Mouse (Mus musculus): Measurements from ENCODE around the gene Erich6. TPM values are rescaled to one million over a fixed set of nuclear protein-coding genes. Genes with fewer than 3 reads are reported as not detected.

Gene Erich6
- not detected in 2 replicates for polyA plus RNA-seq (2015; fragmentation: Nextera tagmentation; extraction: Ambion mirVana)

GRCm38 (mm10) chr3:58636406-58637295, at the start of gene Erich6:
Gene Erich6 (minus strand): TSS chr3:58637207.
- H3K36me3 ChIP-seq: no peaks in the 10 kb centered on the region
- no peaks in the 10 kb centered on the region for H3K9me3 ChIP-seq (replicated peaks)
- DNase-seq (no peak), ATAC-seq (ENCODE audit: low read depth) (peak; percentile 36; the same call in 1 of the 2 replicates)
- WGBS (ENCODE audit: insufficient replicate concordance): under 1% methylated on average over 34 of the region's 34 CpGs
- no peak within 1 kb of the TSS for H3K27ac ChIP-seq
- peaks cover 8% of the 10 kb centered on the region for H3K4me1 ChIP-seq (replicated peaks)
- peak within 1 kb of the TSS; percentile 45; the same call in 1 of the 2 replicates for H3K9ac ChIP-seq
- H3K4me3 ChIP-seq (replicated peaks): peak within 1 kb of the TSS; percentile 53
- H3K4me2 ChIP-seq: peak within 1 kb of the TSS; percentile 76
- no peaks in the 10 kb centered on the region for H3K27me3 ChIP-seq

GRCm38 (mm10) chr3:58686206-58686921, 49.4 kb upstream of the Erich6 start:
- no peak for DNase-seq
- no peak overlapping the region for H3K4me3 ChIP-seq (replicated peaks)
- H3K27ac ChIP-seq: peak overlapping the region; percentile 58
- peaks cover 16% of the 10 kb centered on the region for H3K4me1 ChIP-seq (replicated peaks)
- H3K9me3 ChIP-seq (replicated peaks): no peaks in the 10 kb centered on the region
- 0 out of 2 replicates have a peak, but pooled peaks have one; percentile 22 for ATAC-seq (ENCODE audit: low read depth)
- 74% methylated on average over 7 of the region's 7 CpGs for WGBS (ENCODE audit: insufficient replicate concordance)
- peak overlapping the region; percentile 30 for H3K4me2 ChIP-seq
- peaks cover 9% of the 10 kb centered on the region for H3K27me3 ChIP-seq
- H3K9ac ChIP-seq: no peak overlapping the region
- no peaks in the 10 kb centered on the region for H3K36me3 ChIP-seq

DNA sequence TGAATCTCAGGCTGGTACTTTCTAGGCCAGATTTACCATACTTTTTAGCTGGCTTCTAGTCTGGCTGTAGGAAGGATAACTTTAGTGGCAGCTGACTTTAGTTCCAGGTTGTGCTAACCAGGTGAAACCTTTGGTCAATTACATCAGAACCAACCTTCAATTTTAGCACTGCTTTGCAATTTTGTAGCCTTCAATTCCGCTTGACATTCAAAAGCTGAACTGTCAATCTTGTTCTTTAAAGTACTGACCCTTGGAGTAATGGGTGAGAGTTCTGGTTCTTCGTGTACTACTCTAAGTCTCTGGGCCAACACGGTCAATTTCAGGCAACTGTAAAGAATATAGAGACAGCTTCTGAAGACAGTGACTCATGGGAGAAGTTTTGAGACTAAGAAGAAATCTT, 48.4 kb upstream of the Erich6 start:
- ATAC-seq (ENCODE audit: low read depth) (no peak), DNase-seq (no peak)
- H3K36me3 ChIP-seq: no peaks in the 10 kb centered on the region
- no peak overlapping the region for H3K4me3 ChIP-seq (replicated peaks)
- no peak overlapping the region for H3K4me2 ChIP-seq
- H3K9ac ChIP-seq: no peak overlapping the region
- H3K27ac ChIP-seq: no peak overlapping the region
- peaks cover 14% of the 10 kb centered on the region for H3K4me1 ChIP-seq (replicated peaks)
- peaks cover under 1% of the 10 kb centered on the region for H3K27me3 ChIP-seq
- WGBS (ENCODE audit: insufficient replicate concordance): 64% methylated on average over 3 of the region's 3 CpGs
- no peaks in the 10 kb centered on the region for H3K9me3 ChIP-seq (replicated peaks)

DNA sequence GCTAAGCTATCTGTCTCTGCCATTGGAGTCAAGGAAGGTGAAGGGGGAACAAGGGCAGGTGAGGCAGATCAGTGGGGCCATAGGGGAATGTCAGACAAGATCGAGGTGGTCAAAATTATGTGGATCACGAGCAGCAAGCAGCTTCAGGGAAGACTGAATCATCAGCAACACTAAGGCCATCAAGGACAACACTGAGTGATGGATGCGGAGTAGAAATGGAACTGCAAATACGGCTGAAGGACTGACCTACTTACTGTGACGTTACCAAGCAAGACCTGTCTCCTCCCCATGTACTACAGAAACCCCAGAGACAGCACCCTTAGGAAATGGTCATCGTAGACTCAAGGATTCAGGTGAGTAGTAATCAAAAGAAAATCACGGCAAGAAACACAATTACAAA, 46.3 kb upstream of the Erich6 start:
- Histone ChIP-seq H3K4me1 (replicated peaks) (peaks cover 19% of the 10 kb centered on the region), H3K27me3 (no peaks in the 10 kb centered on the region), H3K9ac (no peak overlapping the region), H3K4me2 (no peak overlapping the region), H3K27ac (no peak overlapping the region; the same call in 1 of the 2 replicates), H3K9me3 (replicated peaks) (no peaks in the 10 kb centered on the region), H3K36me3 (no peaks in the 10 kb centered on the region), H3K4me3 (replicated peaks) (no peak overlapping the region)
- 73% methylated on average over 7 of the region's 7 CpGs for WGBS (ENCODE audit: insufficient replicate concordance)
- no peak for DNase-seq
- no peak for ATAC-seq (ENCODE audit: low read depth)

DNA sequence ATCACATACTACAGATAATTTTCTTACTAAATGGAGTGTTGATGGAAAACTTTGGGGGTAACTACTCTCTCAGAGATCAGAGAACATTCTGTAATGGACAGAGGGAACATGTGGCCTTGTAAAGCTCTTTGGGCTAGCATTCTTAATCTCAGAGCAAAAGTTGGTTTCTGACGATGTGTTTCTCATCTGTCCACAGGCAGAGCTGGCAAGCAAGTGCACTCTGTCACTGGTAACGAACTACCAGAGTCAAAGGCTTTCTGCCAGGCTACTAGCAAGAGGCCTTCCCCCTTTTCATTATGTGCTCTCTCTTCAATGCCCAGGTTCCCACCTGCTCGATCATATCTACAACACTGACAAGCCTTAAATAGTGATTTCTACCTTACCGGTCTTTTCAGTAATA, 45.3 kb upstream of the Erich6 start:
- no peaks in the 10 kb centered on the region for H3K9me3 ChIP-seq (replicated peaks)
- no peaks in the 10 kb centered on the region for H3K36me3 ChIP-seq
- H3K27me3 ChIP-seq: no peaks in the 10 kb centered on the region
- H3K4me3 ChIP-seq (replicated peaks): no peak overlapping the region
- no peak overlapping the region for H3K27ac ChIP-seq
- WGBS (ENCODE audit: insufficient replicate concordance): 59% methylated on average over 4 of the region's 4 CpGs
- H3K9ac ChIP-seq: no peak overlapping the region
- peaks cover 26% of the 10 kb centered on the region for H3K4me1 ChIP-seq (replicated peaks)
- no peak for ATAC-seq (ENCODE audit: low read depth)
- H3K4me2 ChIP-seq: no peak overlapping the region
- DNase-seq: no peak

- no peak overlapping the region for H3K4me3 ChIP-seq (replicated peaks)
- 0 out of 2 replicates have a peak overlapping the region, but pooled peaks have one; percentile 29 for H3K27ac ChIP-seq
- H3K9ac ChIP-seq: no peak overlapping the region
- no peak for ATAC-seq (ENCODE audit: low read depth)
- H3K36me3 ChIP-seq: no peaks in the 10 kb centered on the region
- H3K9me3 ChIP-seq (replicated peaks): no peaks in the 10 kb centered on the region
- no peaks in the 10 kb centered on the region for H3K27me3 ChIP-seq
- H3K4me1 ChIP-seq (replicated peaks): peaks cover 31% of the 10 kb centered on the region
- H3K4me2 ChIP-seq: no peak overlapping the region
- DNase-seq: no peak
- WGBS (ENCODE audit: insufficient replicate concordance): 56% methylated on average over 2 of the region's 2 CpGs
These were observed 44.8 kb upstream of the Erich6 start for GRCm38 (mm10) chr3:58681831-58682230.

- no peak overlapping the region for H3K9ac ChIP-seq
- H3K4me3 ChIP-seq (replicated peaks): no peak overlapping the region
- H3K36me3 ChIP-seq: no peaks in the 10 kb centered on the region
- H3K4me1 ChIP-seq (replicated peaks): peaks cover 34% of the 10 kb centered on the region
- H3K27me3 ChIP-seq: no peaks in the 10 kb centered on the region
- 64% methylated on average over 7 of the region's 7 CpGs for WGBS (ENCODE audit: insufficient replicate concordance)
- no peaks in the 10 kb centered on the region for H3K9me3 ChIP-seq (replicated peaks)
- H3K4me2 ChIP-seq: peak overlapping the region; percentile 21; the same call in 1 of the 2 replicates
- peak overlapping the region; percentile 69 for H3K27ac ChIP-seq
- DNase-seq: no peak
- peak; percentile 69 for ATAC-seq (ENCODE audit: low read depth)
These were observed 44.1 kb upstream of the Erich6 start for GRCm38 (mm10) chr3:58680943-58681637.

DNA sequence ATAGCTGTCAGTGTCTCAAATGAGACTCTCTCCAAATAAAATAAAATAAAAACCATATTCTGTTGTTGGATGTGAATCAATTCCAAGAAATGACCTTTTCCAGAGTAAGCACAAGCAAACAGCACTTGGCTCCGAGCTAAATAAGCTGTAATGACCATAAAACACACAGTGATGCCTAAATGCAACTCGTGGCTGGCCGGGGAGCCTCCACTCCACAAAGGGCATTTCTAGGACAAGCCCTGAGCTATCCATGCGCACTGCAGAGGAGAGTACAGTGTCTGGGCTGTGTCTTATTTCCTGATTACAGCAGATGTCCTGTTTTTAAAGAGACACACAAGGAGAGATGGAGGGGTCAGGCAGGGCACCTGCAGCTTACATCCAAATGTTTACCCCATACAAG, 43.0 kb upstream of the Erich6 start:
- H3K4me2 ChIP-seq: no peak overlapping the region
- H3K4me3 ChIP-seq (replicated peaks): no peak overlapping the region
- no peak overlapping the region for H3K9ac ChIP-seq
- no peak overlapping the region for H3K27ac ChIP-seq
- H3K9me3 ChIP-seq (replicated peaks): no peaks in the 10 kb centered on the region
- peaks cover 9% of the 10 kb centered on the region; the same call in 1 of the 2 replicates for H3K36me3 ChIP-seq
- peaks cover 34% of the 10 kb centered on the region for H3K4me1 ChIP-seq (replicated peaks)
- H3K27me3 ChIP-seq: no peaks in the 10 kb centered on the region
- DNase-seq (no peak), ATAC-seq (ENCODE audit: low read depth) (no peak)
- 61% methylated on average over 4 of the region's 4 CpGs for WGBS (ENCODE audit: insufficient replicate concordance)

- no peak for DNase-seq
- no peak overlapping the region for H3K4me3 ChIP-seq (replicated peaks)
- H3K27ac ChIP-seq: no peak overlapping the region
- peaks cover 10% of the 10 kb centered on the region; the same call in 1 of the 2 replicates for H3K36me3 ChIP-seq
- H3K9me3 ChIP-seq (replicated peaks): no peaks in the 10 kb centered on the region
- H3K4me2 ChIP-seq: no peak overlapping the region
- peaks cover 34% of the 10 kb centered on the region for H3K4me1 ChIP-seq (replicated peaks)
- no peaks in the 10 kb centered on the region for H3K27me3 ChIP-seq
- 52% methylated on average over 2 of the region's 2 CpGs for WGBS (ENCODE audit: insufficient replicate concordance)
- ATAC-seq (ENCODE audit: low read depth): no peak
- H3K9ac ChIP-seq: no peak overlapping the region
These were observed 41.9 kb upstream of the Erich6 start for GRCm38 (mm10) chr3:58678905-58679304.

DNA sequence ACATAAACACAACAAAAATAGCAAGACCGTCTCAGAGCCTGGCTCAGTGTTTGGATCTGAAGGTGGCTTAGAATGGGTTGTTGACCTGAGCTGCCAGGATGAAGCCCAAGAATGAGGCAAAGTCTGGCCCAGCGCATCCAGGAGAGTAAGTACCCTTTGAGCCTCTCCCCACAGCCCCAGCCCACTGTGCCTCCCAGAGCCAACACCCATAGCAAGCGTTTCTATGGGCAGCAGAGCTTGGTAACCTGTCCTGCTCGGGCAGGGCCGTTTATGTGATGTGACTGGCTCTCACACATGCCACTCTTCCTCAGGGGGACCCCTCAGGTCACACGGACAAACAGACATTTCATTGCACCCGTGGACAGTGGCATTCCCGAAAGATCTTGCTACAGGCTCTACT, 41.4 kb upstream of the Erich6 start:
- H3K27ac ChIP-seq: no peak overlapping the region
- H3K4me2 ChIP-seq: no peak overlapping the region
- H3K27me3 ChIP-seq: no peaks in the 10 kb centered on the region
- DNase-seq (no peak), ATAC-seq (ENCODE audit: low read depth) (no peak)
- H3K9ac ChIP-seq: no peak overlapping the region
- H3K9me3 ChIP-seq (replicated peaks): no peaks in the 10 kb centered on the region
- 65% methylated on average over 8 of the region's 8 CpGs for WGBS (ENCODE audit: insufficient replicate concordance)
- peaks cover 10% of the 10 kb centered on the region; the same call in 1 of the 2 replicates for H3K36me3 ChIP-seq
- H3K4me3 ChIP-seq (replicated peaks): no peak overlapping the region
- peaks cover 33% of the 10 kb centered on the region for H3K4me1 ChIP-seq (replicated peaks)

DNA sequence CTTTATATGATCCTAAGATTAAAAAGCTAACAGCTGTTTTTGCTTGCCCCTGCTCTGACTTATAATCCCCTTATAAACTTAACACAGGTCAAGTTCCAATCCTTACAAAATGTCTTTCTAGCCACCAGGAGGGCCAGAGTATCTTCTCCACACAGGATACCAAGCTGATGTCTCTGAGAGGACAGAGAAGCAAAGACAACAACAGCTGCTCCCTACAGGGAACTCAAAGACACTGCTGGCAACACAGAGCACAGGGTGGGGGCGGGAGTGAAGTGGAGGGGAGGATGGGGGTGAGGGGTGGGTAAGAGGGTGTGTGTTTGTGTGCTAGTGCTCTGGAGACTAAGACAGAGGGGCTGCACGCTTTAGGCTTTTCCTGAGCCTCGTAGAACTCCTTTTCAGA, 40.6 kb upstream of the Erich6 start:
- H3K4me2 ChIP-seq: no peak overlapping the region
- ATAC-seq (ENCODE audit: low read depth) (no peak), DNase-seq (no peak)
- H3K4me1 ChIP-seq (replicated peaks): peaks cover 29% of the 10 kb centered on the region
- peaks cover 10% of the 10 kb centered on the region; the same call in 1 of the 2 replicates for H3K36me3 ChIP-seq
- H3K27me3 ChIP-seq: no peaks in the 10 kb centered on the region
- H3K9me3 ChIP-seq (replicated peaks): no peaks in the 10 kb centered on the region
- no peak overlapping the region for H3K4me3 ChIP-seq (replicated peaks)
- H3K27ac ChIP-seq: no peak overlapping the region
- no peak overlapping the region for H3K9ac ChIP-seq
- 66% methylated on average over 3 of the region's 3 CpGs for WGBS (ENCODE audit: insufficient replicate concordance)

All from liver, embryonic 13.5 days (tissue).